Mouse (Mus musculus): ENCODE results near the gene Fuca1.

DNA sequence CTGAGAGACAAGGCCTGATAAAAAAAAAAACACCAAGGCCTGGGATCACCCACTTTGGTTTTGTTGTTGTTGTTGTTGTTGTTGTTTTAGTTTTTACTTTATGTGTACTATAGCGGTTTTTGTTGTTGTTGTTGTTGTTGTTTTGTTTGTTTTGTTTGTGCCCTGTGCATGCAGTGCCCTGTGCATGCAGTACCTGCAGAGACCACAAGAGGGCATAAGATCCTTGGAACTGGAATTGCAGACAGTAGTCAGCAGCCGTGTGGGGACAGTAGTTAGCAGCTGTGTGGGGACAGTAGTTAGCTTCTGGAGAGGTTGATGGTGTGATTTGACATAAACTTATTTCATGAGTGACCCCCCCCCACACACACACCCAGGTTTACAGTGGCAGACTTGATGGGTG lies 33.7 kb downstream of the Fuca1 start:
- TF ChIP-seq POLR2A (IDR thresholded peaks at IDR 0.05; ENCODE audit: borderline replicate concordance, insufficient read depth, low read length) (no peak), CTCF (IDR thresholded peaks at IDR 0.05; ENCODE audit: borderline replicate concordance, insufficient read depth, low read depth, low read length) (peak; percentile 85)

All from cerebellum, adult 2 months (tissue).